Mouse (Mus musculus) midbrain, embryonic 11.5 days (tissue): ENCODE data around the gene Serpinb5. TPM values are rescaled to one million over a fixed set of nuclear protein-coding genes. Genes with fewer than 3 reads are reported as not detected.
A peak's percentile ranks its signal among the peaks of the same experiment; 100 is the strongest.
"Not testable (repeated sequence)": the region's sequence is repeated elsewhere in the genome, so short reads cannot be mapped to it uniquely, and the experiment has no call there.

Source experiments
- ATAC-seq: fragments of 200-750 bp; cut with Nextera tagmentation; 2 replicates; pipeline ENCODE4 v1.8.0; 2017; ENCODE audit warnings: moderate TSS enrichment, moderate library complexity; ENCODE audit not compliant: low FRiP score
- DNase-seq: peaks from one replicate; pipeline ENCODE4 v3.0.0; 2015; ENCODE audit warnings: low spot score; ENCODE audit errors: missing footprints
- H3K27ac ChIP-seq: fragments of 300-500 bp; sonication (generic); 2 replicates; pipeline ENCODE4 v1.5.1; 2014; ENCODE audit warnings: low read depth, low read length
- H3K27me3 ChIP-seq: fragments of 300-500 bp; sonication (generic); 2 replicates; pipeline ENCODE4 v1.6.1; 2014; ENCODE audit warnings: mild to moderate bottlenecking, low read length, moderate library complexity, mixed read lengths; ENCODE audit not compliant: control insufficient read depth, insufficient read depth
- H3K36me3 ChIP-seq: fragments of 300-500 bp; sonication (generic); 2 replicates; pipeline ENCODE4 v1.6.1; 2014; ENCODE audit warnings: mild to moderate bottlenecking, low read length, moderate library complexity, mixed read lengths; ENCODE audit not compliant: control insufficient read depth, insufficient read depth
- H3K4me1 ChIP-seq: fragments of 300-500 bp; sonication (generic); 2 replicates; pipeline ENCODE4 v1.6.1; 2014; ENCODE audit warnings: low read length; ENCODE audit not compliant: control insufficient read depth, insufficient read depth
- H3K4me2 ChIP-seq: fragments of 300-500 bp; sonication (generic); 2 replicates; pipeline ENCODE4 v1.6.1; 2014; ENCODE audit warnings: mild to moderate bottlenecking, moderate library complexity
- H3K4me3 ChIP-seq: fragments of 300-500 bp; sonication (generic); 2 replicates; pipeline ENCODE4 v1.5.1; 2014; ENCODE audit warnings: low read depth, low read length
- H3K9ac ChIP-seq: fragments of 300-500 bp; sonication (generic); 2 replicates; pipeline ENCODE4 v1.6.1; 2014; ENCODE audit warnings: low read length
- H3K9me3 ChIP-seq: fragments of 300-500 bp; sonication (generic); 2 replicates; pipeline ENCODE4 v1.6.1; 2016; ENCODE audit warnings: low read length; ENCODE audit not compliant: control insufficient read depth
- WGBS: fragments of 180-500 bp; shearing (Covaris S2); extraction: QIAGEN DNeasy Blood & Tissue Kit; methylation state at CpG from one replicate; pipeline ENCODE4 v1.1.7; 2014; 5-methylcytosine and 5-hydroxymethylcytosine counted together
- polyA plus RNA-seq: library from polyadenylated mRNA; unstranded; fragments of >200 nt; fragmentation: Nextera tagmentation; extraction: Ambion mirVana; gene quantifications from 2 replicates; pipeline ENCODE4 v1.2.1, GENCODE M21; 2014

The Serpinb5 gene
- polyA plus RNA-seq, 1 experiment from 2014 or later: not detected

DNA sequence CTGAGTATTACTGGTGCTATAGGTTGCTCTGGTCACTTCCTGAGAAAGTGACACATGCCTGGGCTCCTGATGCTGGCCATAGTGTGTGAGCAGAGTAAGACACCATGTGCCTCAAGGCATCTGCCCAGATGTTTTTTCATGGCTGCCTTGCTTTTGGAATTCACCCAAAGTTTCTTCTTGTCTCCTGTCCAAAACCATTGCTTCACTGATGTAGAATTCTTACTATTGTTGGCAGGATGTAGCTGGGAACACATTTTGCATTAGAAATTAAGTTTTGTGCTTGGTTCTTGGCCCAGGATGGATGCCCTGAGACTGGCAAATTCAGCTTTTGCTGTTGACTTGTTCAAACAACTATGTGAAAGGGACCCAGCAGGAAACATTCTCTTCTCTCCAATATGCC, 9.0 kb downstream of the Serpinb5 start:
- Histone ChIP-seq H3K27ac (no peak overlapping the region), H3K4me2 (no peak overlapping the region), H3K36me3 (no peaks in the 10 kb centered on the region), H3K4me1 (no peaks in the 10 kb centered on the region), H3K9ac (no peak overlapping the region), H3K4me3 (no peak overlapping the region), H3K9me3 (no peaks in the 10 kb centered on the region), H3K27me3 (no peaks in the 10 kb centered on the region)
- DNase-seq: no peak
- no peak for ATAC-seq

DNA sequence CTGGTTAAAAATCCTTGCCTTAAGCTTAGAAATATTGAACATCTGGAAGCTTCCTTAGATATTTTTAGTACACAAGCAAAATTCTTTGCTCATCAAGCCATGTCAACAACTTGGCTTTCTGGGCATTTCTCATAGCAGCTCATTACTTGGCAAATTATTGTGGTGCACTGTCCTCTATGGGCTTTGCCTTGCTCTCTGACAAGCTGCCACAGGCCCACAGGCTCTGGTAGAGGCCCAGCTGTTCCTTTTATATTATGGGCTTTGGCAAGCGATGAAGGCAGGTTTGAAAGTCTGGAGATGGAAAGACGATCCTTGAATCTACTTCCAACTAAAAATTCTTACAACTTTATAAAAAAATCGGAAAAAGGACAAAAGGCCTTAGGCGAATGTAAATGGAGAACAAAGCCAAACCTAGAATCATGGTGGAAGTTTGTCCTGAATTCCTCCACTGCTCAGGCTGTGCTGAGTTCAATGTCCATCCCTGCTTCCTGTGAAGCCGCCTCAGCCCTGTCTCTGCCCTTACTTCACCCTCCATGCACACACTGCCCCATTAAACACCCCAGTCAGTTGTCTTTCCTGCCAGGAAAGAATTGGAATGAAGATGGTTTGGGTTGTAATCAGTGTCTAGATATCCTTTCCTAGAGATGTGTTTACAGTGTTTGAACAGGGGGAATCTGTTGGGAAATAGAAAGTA, 14.4 kb downstream of the Serpinb5 start:
- no peak overlapping the region for H3K4me2 ChIP-seq
- WGBS: 84% methylated on average over 5 of the region's 5 CpGs
- H3K4me3 ChIP-seq: no peak overlapping the region
- DNase-seq (no peak), ATAC-seq (no peak)
- H3K9me3 ChIP-seq: no peaks in the 10 kb centered on the region
- H3K36me3 ChIP-seq: no peaks in the 10 kb centered on the region
- H3K27me3 ChIP-seq: no peaks in the 10 kb centered on the region
- H3K9ac ChIP-seq: no peak overlapping the region
- H3K4me1 ChIP-seq: no peaks in the 10 kb centered on the region
- H3K27ac ChIP-seq: no peak overlapping the region

- no peak overlapping the region for H3K9ac ChIP-seq
- H3K4me3 ChIP-seq: no peak overlapping the region
- ATAC-seq (no peak), DNase-seq (no peak)
- H3K4me2 ChIP-seq: no peak overlapping the region
- no peaks in the 10 kb centered on the region for H3K36me3 ChIP-seq
- no peaks in the 10 kb centered on the region for H3K27me3 ChIP-seq
- no peak overlapping the region for H3K27ac ChIP-seq
- 84% methylated on average over 3 of the region's 3 CpGs for WGBS
- no peaks in the 10 kb centered on the region for H3K9me3 ChIP-seq
- H3K4me1 ChIP-seq: no peaks in the 10 kb centered on the region
Observed at GRCm38 (mm10) chr1:106876147-106876546, 15.2 kb downstream of the Serpinb5 start.

- H3K4me2 ChIP-seq: no peak overlapping the region
- H3K36me3 ChIP-seq: no peaks in the 10 kb centered on the region
- no peak overlapping the region for H3K9ac ChIP-seq
- H3K27me3 ChIP-seq: no peaks in the 10 kb centered on the region
- DNase-seq (no peak), ATAC-seq (no peak)
- H3K4me3 ChIP-seq: no peak overlapping the region
- 85% methylated on average over 4 of the region's 4 CpGs for WGBS
- no peaks in the 10 kb centered on the region for H3K9me3 ChIP-seq
- H3K27ac ChIP-seq: no peak overlapping the region
- no peaks in the 10 kb centered on the region for H3K4me1 ChIP-seq
Observed at GRCm38 (mm10) chr1:106882723-106883122, 21.8 kb downstream of the Serpinb5 start.

GRCm38 (mm10) chr1:106883369-106883768, 22.4 kb downstream of the Serpinb5 start:
- no peak overlapping the region for H3K9ac ChIP-seq
- DNase-seq (no peak), ATAC-seq (no peak)
- no peak overlapping the region for H3K27ac ChIP-seq
- no peaks in the 10 kb centered on the region for H3K27me3 ChIP-seq
- H3K4me3 ChIP-seq: no peak overlapping the region
- WGBS: 70% methylated on average over 5 of the region's 5 CpGs
- H3K4me1 ChIP-seq: no peaks in the 10 kb centered on the region
- H3K36me3 ChIP-seq: no peaks in the 10 kb centered on the region
- H3K4me2 ChIP-seq: no peak overlapping the region
- no peaks in the 10 kb centered on the region for H3K9me3 ChIP-seq

- 7% methylated on average over 2 of the region's 2 CpGs for WGBS
- H3K9ac ChIP-seq: no peak overlapping the region
- H3K4me2 ChIP-seq: no peak overlapping the region
- H3K36me3 ChIP-seq: no peaks in the 10 kb centered on the region
- H3K27me3 ChIP-seq: no peaks in the 10 kb centered on the region
- H3K27ac ChIP-seq: no peak overlapping the region
- H3K9me3 ChIP-seq: no peaks in the 10 kb centered on the region
- DNase-seq (no peak), ATAC-seq (peak; percentile 62)
- no peak overlapping the region for H3K4me3 ChIP-seq
- H3K4me1 ChIP-seq: no peaks in the 10 kb centered on the region
Observed at GRCm38 (mm10) chr1:106883812-106884211, 22.8 kb downstream of the Serpinb5 start.

DNA sequence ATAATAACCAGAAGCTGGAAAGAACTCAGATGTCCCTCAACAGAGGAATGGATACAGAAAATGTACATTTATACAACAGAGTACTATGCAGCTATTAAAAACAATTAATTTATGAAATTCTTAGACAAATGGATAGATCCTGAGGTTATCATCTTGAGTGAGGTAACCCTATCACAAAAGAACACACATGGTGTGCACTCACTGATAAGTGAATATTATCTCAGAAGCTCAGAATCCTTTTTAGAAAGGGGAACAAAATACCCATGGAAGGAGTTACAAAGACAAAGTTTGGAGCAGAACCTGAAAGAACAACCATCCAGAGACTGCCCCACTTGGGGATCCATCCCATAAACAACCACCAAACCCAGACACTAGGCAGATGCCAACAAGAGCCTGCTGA, 34.2 kb downstream of the Serpinb5 start:
- not testable (repeated sequence) for H3K9ac ChIP-seq

GRCm38 (mm10) chr1:106901406-106901805, 40.4 kb downstream of the Serpinb5 start:
- H3K4me1 ChIP-seq: no peaks in the 10 kb centered on the region
- ATAC-seq (peak; percentile 54; the same call in 1 of the 2 replicates), DNase-seq (no peak)
- 38% methylated on average over 4 of the region's 4 CpGs for WGBS
- H3K27me3 ChIP-seq: no peaks in the 10 kb centered on the region
- no peak overlapping the region for H3K27ac ChIP-seq
- no peaks in the 10 kb centered on the region for H3K36me3 ChIP-seq
- no peaks in the 10 kb centered on the region for H3K9me3 ChIP-seq
- no peak overlapping the region for H3K9ac ChIP-seq
- H3K4me3 ChIP-seq: no peak overlapping the region
- no peak overlapping the region for H3K4me2 ChIP-seq

More for the DNA sequence above, 34.2 kb downstream of the Serpinb5 start:
- not testable (repeated sequence) for ATAC-seq, H3K27me3 ChIP-seq, H3K36me3 ChIP-seq, DNase-seq, H3K27ac ChIP-seq, H3K9me3 ChIP-seq, H3K4me1 ChIP-seq, H3K4me2 ChIP-seq, H3K4me3 ChIP-seq

- Histone ChIP-seq H3K9ac (no peak overlapping the region), H3K9me3 (no peaks in the 10 kb centered on the region), H3K36me3 (no peaks in the 10 kb centered on the region), H3K4me2 (no peak overlapping the region), H3K27me3 (no peaks in the 10 kb centered on the region), H3K4me1 (no peaks in the 10 kb centered on the region), H3K27ac (no peak overlapping the region), H3K4me3 (no peak overlapping the region)
- DNase-seq (no peak), ATAC-seq (no peak)
- 90% methylated on average over 4 of the region's 4 CpGs for WGBS
Observed at GRCm38 (mm10) chr1:106931954-106932353, 71.0 kb downstream of the Serpinb5 start.
